Mouse (Mus musculus): ENCODE data around the gene Pmvk. TPM values are rescaled to one million over a fixed set of nuclear protein-coding genes. Genes with fewer than 3 reads are reported as not detected.
A peak's percentile ranks its signal among the peaks of the same experiment; 100 is the strongest.

Pmvk gene
- polyA plus RNA-seq, 1 experiment from 2014 or later, result 62.5 TPM

DNA sequence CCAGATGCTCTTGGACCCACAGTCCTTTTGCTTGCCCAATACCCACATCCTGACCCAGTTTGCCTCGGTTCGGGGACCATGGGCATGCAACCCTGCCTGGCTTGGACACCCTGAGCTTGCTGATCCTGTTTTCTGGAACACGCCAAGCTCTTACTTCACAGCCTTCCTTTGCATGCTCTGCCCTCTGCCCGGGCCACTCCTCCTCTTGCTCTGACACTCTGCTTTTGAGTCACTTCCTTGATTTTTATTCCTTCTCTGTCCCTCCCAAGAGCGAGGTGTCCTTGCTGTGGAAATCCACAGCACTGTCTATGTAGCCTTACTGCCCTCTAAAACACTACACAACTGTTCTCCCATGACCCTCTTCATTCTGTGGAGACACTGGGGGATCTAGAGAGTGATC lies 27.9 kb downstream of the Pmvk start:
- no peaks in the 10 kb centered on the region for H3K27me3 ChIP-seq (ENCODE audit: control insufficient read depth, insufficient read depth, low read length)
- H3K9ac ChIP-seq (ENCODE audit: low read length), result no peak overlapping the region
- H3K4me3 ChIP-seq (ENCODE audit: low read depth, low read length), result no peak overlapping the region
- H3K4me1 ChIP-seq (replicated peaks; ENCODE audit: control insufficient read depth, insufficient read depth, low read length), result no peaks in the 10 kb centered on the region
- H3K27ac ChIP-seq (ENCODE audit: low read depth, low read length), result no peak overlapping the region
- WGBS, result 87% methylated on average over 5 of the region's 5 CpGs
- H3K9me3 ChIP-seq (ENCODE audit: control insufficient read depth, low read length), result no peaks in the 10 kb centered on the region
- no peaks in the 10 kb centered on the region for H3K36me3 ChIP-seq (ENCODE audit: control insufficient read depth, insufficient read depth, low read length)
- H3K4me2 ChIP-seq (ENCODE audit: low read depth, low read length, severe bottlenecking), result no peak overlapping the region
- no peak for DNase-seq (ENCODE audit: low spot score)
- ATAC-seq (replicated peaks; ENCODE audit: low FRiP score), result no peak

DNA sequence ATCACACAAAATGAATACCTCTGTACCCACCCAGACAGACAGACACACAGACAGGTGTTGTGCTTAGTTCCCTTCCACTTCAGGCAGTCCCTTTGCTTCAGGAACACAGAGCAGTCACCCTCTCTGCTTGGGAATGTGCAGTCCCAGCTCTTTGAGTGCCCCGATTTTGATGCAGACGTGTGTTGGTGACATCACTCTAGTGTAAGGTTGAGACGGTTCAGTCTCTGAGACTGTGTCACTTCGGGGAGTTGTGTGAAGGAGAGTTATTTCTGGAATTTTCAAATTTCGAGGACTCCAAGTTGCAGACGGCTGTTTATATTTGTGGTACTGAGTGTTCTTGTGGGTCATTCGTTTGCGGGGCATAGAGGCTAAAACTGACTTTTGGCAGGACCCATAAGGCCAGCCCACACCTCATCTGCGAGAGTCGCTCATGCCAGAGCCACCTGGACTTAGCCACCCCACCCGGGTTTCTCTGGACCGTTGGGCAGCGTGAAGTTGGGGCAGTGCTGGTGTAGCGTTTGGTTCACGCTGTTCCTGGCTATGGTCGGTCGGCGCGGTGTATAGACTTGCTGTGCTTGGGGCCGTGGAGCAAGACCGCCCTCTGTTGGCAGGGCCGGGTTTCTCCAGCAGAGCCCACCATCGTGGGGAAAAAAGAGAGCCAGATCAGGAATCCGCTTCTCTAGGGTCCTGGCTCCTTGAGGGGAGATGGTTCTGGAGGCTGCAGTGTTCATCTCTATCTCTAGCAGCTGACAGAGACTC lies 30.6 kb downstream of the Pmvk start:
- H3K9ac ChIP-seq (ENCODE audit: low read length), result no peak overlapping the region
- no peaks in the 10 kb centered on the region for H3K27me3 ChIP-seq (ENCODE audit: control insufficient read depth, insufficient read depth, low read length)
- 23% methylated on average over 24 of the region's 24 CpGs for WGBS
- no peaks in the 10 kb centered on the region for H3K9me3 ChIP-seq (ENCODE audit: control insufficient read depth, low read length)
- ATAC-seq (replicated peaks; ENCODE audit: low FRiP score) (peak; percentile 58; the same call in 1 of the 2 replicates), DNase-seq (ENCODE audit: low spot score) (peak; percentile 89)
- H3K4me1 ChIP-seq (replicated peaks; ENCODE audit: control insufficient read depth, insufficient read depth, low read length), result no peaks in the 10 kb centered on the region
- no peak overlapping the region for H3K27ac ChIP-seq (ENCODE audit: low read depth, low read length)
- 0 out of 2 replicates have a peak overlapping the region, but pooled peaks have one; percentile 5 for H3K4me2 ChIP-seq (ENCODE audit: low read depth, low read length, severe bottlenecking)
- H3K4me3 ChIP-seq (ENCODE audit: low read depth, low read length), result no peak overlapping the region
- no peaks in the 10 kb centered on the region for H3K36me3 ChIP-seq (ENCODE audit: control insufficient read depth, insufficient read depth, low read length)

DNA sequence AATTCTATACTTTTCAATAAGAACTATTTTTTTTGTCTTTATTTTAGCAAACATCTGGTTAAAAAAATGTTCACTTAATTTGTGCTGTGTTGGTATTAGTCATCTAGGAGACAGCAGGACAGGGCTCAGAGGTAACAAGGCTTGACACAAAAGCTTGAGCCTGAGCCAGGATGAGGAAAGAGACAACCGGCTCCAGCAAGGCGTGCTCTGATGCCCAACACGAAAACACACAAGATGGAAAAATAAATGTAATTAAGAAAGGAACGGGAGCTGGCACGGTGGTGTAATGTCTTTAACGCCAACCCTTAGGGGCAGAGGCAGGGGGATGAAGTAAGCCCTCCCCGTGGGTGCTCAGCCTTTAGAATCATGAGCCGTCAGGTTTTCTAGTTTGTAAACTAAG lies 31.8 kb downstream of the Pmvk start:
- ATAC-seq (replicated peaks; ENCODE audit: low FRiP score) (no peak), DNase-seq (ENCODE audit: low spot score) (no peak)
- Histone ChIP-seq H3K9ac (ENCODE audit: low read length) (no peak overlapping the region), H3K9me3 (ENCODE audit: control insufficient read depth, low read length) (no peaks in the 10 kb centered on the region), H3K36me3 (ENCODE audit: control insufficient read depth, insufficient read depth, low read length) (no peaks in the 10 kb centered on the region), H3K4me3 (ENCODE audit: low read depth, low read length) (no peak overlapping the region), H3K4me2 (ENCODE audit: low read depth, low read length, severe bottlenecking) (no peak overlapping the region), H3K27me3 (ENCODE audit: control insufficient read depth, insufficient read depth, low read length) (no peaks in the 10 kb centered on the region), H3K4me1 (replicated peaks; ENCODE audit: control insufficient read depth, insufficient read depth, low read length) (no peaks in the 10 kb centered on the region), H3K27ac (ENCODE audit: low read depth, low read length) (no peak overlapping the region)
- WGBS, result 85% methylated on average over 8 of the region's 8 CpGs

DNA sequence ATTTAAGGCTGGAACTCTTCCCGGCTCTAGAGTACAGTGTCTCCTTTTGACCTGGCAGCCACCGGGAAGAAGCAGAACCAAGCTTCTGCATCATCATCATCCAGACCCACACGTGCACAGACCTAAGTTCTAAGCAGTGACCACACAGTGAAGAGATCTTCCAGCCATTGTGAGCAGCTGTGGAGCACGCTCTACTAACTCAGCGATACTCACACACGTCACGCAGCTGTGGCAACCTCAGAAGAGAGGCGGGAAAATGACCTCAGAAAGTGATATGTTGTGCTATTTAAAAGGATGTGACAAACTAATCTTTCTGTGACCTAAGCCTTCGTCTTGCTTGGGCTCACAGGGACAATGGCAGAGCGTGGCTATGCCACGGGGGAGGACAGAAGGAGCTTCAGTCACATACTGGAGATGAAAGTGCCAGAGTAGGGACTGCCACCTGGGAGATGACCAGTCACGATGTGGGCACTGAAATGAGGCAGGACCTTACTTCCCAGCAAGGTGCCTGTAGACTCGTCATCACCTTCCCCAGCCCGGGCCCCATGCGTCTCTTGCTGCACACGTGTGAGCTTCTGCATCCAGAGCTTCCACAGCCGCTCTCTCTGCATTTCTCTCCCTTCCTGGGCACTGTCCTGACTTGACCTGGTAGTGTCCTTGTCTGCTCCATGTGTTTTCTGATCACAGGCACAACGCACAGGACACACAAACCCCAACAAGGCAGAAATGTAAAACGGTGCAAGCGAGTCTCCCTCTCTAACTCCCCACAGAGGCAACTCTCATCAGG lies 32.8 kb downstream of the Pmvk start:
- Histone ChIP-seq H3K4me3 (ENCODE audit: low read depth, low read length) (no peak overlapping the region), H3K27ac (ENCODE audit: low read depth, low read length) (no peak overlapping the region), H3K9me3 (ENCODE audit: control insufficient read depth, low read length) (no peaks in the 10 kb centered on the region), H3K9ac (ENCODE audit: low read length) (no peak overlapping the region), H3K36me3 (ENCODE audit: control insufficient read depth, insufficient read depth, low read length) (no peaks in the 10 kb centered on the region), H3K4me1 (replicated peaks; ENCODE audit: control insufficient read depth, insufficient read depth, low read length) (no peaks in the 10 kb centered on the region), H3K27me3 (ENCODE audit: control insufficient read depth, insufficient read depth, low read length) (no peaks in the 10 kb centered on the region), H3K4me2 (ENCODE audit: low read depth, low read length, severe bottlenecking) (no peak overlapping the region)
- 65% methylated on average over 20 of the region's 20 CpGs for WGBS
- ATAC-seq (replicated peaks; ENCODE audit: low FRiP score), result no peak
- no peak for DNase-seq (ENCODE audit: low spot score)

DNA sequence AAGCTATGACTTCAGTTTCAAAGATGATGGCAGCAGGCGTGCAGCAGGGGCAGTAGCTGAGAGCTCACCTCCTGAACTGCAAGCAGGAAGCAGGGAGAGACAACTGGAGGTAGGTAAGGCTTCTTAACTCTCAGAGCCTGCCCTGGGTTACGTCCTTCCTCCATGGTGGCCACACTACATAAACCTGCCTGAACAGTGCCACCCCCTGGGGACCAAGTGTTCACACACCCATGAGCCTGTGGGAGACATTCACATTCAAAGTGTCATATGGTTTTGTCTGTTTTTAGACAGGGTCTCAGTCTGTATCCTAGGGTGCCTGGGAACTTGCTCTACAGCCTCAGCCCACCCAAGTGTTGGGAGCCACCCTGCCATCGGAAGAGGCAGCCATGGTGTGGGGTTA lies 36.4 kb downstream of the Pmvk start:
- H3K4me1 ChIP-seq (replicated peaks; ENCODE audit: control insufficient read depth, insufficient read depth, low read length), result no peaks in the 10 kb centered on the region
- H3K9me3 ChIP-seq (ENCODE audit: control insufficient read depth, low read length), result no peaks in the 10 kb centered on the region
- DNase-seq (ENCODE audit: low spot score) (no peak), ATAC-seq (replicated peaks; ENCODE audit: low FRiP score) (no peak)
- H3K27ac ChIP-seq (ENCODE audit: low read depth, low read length), result no peak overlapping the region
- 87% methylated on average over 3 of the region's 3 CpGs for WGBS
- H3K9ac ChIP-seq (ENCODE audit: low read length), result no peak overlapping the region
- no peaks in the 10 kb centered on the region for H3K36me3 ChIP-seq (ENCODE audit: control insufficient read depth, insufficient read depth, low read length)
- no peak overlapping the region for H3K4me2 ChIP-seq (ENCODE audit: low read depth, low read length, severe bottlenecking)
- H3K27me3 ChIP-seq (ENCODE audit: control insufficient read depth, insufficient read depth, low read length), result no peaks in the 10 kb centered on the region
- no peak overlapping the region for H3K4me3 ChIP-seq (ENCODE audit: low read depth, low read length)

DNA sequence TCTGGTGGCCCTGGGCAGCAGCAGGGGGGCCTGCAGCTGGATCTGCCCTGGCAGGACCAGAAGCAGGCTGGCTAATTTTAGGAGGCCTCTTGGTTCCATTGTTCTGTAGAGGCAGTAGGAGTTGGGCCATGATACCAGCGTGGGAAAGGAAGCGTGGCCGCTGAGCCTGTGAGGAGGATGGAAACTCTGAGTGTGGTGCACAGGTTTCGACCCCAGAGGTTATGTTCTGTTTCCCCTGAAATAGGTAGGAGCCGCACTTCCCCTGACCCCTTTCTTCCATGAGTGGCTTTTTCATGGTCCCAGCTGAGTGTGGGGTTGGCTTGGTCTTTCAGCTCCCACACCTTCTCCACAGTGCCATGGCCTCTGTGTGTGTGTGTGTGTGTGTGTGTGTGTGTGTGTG lies 37.2 kb downstream of the Pmvk start:
- Histone ChIP-seq H3K9ac (ENCODE audit: low read length) (no peak overlapping the region), H3K27ac (ENCODE audit: low read depth, low read length) (no peak overlapping the region), H3K27me3 (ENCODE audit: control insufficient read depth, insufficient read depth, low read length) (no peaks in the 10 kb centered on the region), H3K4me1 (replicated peaks; ENCODE audit: control insufficient read depth, insufficient read depth, low read length) (no peaks in the 10 kb centered on the region), H3K4me3 (ENCODE audit: low read depth, low read length) (no peak overlapping the region), H3K4me2 (ENCODE audit: low read depth, low read length, severe bottlenecking) (no peak overlapping the region), H3K9me3 (ENCODE audit: control insufficient read depth, low read length) (no peaks in the 10 kb centered on the region), H3K36me3 (ENCODE audit: control insufficient read depth, insufficient read depth, low read length) (no peaks in the 10 kb centered on the region)
- no peak for DNase-seq (ENCODE audit: low spot score)
- 91% methylated on average over 5 of the region's 5 CpGs for WGBS
- no peak for ATAC-seq (replicated peaks; ENCODE audit: low FRiP score)

DNA sequence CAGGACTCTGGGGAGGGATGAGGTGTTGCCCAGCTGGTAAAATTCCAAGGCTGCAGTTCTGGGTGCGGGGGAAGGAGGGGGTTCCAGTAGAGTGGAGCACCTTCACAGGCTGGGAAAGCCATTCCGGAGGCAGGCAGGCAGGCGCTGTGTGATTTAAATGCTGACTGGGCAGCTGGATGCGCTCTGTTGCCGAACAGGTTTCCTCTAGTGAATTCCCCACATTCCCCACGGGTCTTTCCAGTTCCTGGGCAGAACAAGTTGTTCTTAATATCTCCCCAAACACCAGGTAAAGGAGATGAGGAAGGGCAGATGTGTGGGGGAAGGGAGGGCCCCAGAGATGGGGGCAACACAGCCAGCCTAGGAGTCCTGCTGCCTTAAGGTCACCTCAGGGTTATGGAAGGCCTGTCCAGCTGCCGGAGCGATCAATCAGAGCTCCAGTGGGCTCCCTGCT lies 38.4 kb downstream of the Pmvk start:
- DNase-seq (ENCODE audit: low spot score), result no peak
- H3K27ac ChIP-seq (ENCODE audit: low read depth, low read length), result no peak overlapping the region
- H3K9me3 ChIP-seq (ENCODE audit: control insufficient read depth, low read length), result no peaks in the 10 kb centered on the region
- H3K36me3 ChIP-seq (ENCODE audit: control insufficient read depth, insufficient read depth, low read length), result no peaks in the 10 kb centered on the region
- 54% methylated on average over 8 of the region's 8 CpGs for WGBS
- H3K4me2 ChIP-seq (ENCODE audit: low read depth, low read length, severe bottlenecking), result no peak overlapping the region
- ATAC-seq (replicated peaks; ENCODE audit: low FRiP score), result no peak
- H3K4me3 ChIP-seq (ENCODE audit: low read depth, low read length), result no peak overlapping the region
- no peaks in the 10 kb centered on the region for H3K27me3 ChIP-seq (ENCODE audit: control insufficient read depth, insufficient read depth, low read length)
- no peaks in the 10 kb centered on the region for H3K4me1 ChIP-seq (replicated peaks; ENCODE audit: control insufficient read depth, insufficient read depth, low read length)
- no peak overlapping the region for H3K9ac ChIP-seq (ENCODE audit: low read length)

DNA sequence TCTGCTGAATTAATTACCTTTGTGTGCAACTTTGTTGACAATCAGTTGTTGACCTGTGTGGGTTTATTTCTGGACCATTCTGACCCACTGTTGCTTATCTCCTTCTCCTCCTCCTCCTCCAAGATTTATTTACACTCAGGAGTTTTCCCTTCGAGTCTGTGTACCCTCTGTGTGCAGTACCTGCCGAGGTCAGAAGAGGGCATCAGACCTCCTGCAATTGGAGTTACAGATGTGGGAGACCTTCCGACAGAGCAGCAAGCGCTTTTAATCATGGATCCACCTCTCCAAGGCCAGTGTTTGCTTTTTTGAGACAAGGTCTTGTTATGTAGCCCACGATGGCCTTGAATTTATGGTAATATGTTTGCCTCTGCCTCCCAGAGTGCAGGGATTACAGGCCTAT lies 40.3 kb downstream of the Pmvk start:
- WGBS, result 89% methylated on average over 5 of the region's 5 CpGs

More for the DNA sequence above, 40.3 kb downstream of the Pmvk start:
- H3K9me3 ChIP-seq (ENCODE audit: control insufficient read depth, low read length), result no peaks in the 10 kb centered on the region
- no peak overlapping the region for H3K9ac ChIP-seq (ENCODE audit: low read length)
- H3K4me1 ChIP-seq (replicated peaks; ENCODE audit: control insufficient read depth, insufficient read depth, low read length), result no peaks in the 10 kb centered on the region
- no peaks in the 10 kb centered on the region for H3K36me3 ChIP-seq (ENCODE audit: control insufficient read depth, insufficient read depth, low read length)
- H3K4me3 ChIP-seq (ENCODE audit: low read depth, low read length), result no peak overlapping the region
- no peak overlapping the region for H3K4me2 ChIP-seq (ENCODE audit: low read depth, low read length, severe bottlenecking)
- no peak overlapping the region for H3K27ac ChIP-seq (ENCODE audit: low read depth, low read length)
- H3K27me3 ChIP-seq (ENCODE audit: control insufficient read depth, insufficient read depth, low read length), result no peaks in the 10 kb centered on the region
- no peak for DNase-seq (ENCODE audit: low spot score)
- no peak for ATAC-seq (replicated peaks; ENCODE audit: low FRiP score)
